Mouse (Mus musculus): ENCODE measurements around the gene Mlxip. TPM values are rescaled to one million over a fixed set of nuclear protein-coding genes. Genes with fewer than 3 reads are reported as not detected.

Mlxip gene
- polyA plus RNA-seq, 1 experiment: 18.8 TPM

DNA sequence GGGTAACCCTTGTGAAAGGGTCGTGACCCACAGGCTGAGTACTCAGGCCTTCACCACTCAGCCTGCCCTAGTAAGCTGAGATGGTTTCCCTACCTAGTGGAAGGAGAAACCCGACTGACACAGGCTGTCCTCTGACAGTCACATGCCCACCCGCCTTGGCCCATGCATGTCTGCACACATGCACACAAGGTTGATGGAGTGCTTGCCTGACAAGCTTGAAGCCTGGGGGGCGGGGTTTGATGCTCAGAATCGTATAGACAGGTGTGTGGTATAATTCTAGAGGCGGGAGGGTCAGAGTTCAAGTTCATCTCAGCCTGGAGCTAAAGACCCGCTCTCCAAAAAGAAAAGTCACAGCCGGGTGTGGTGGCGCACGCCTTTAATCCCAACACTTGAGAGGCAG is 19.3 kb upstream of the Mlxip start:
- H3K27ac ChIP-seq (ENCODE audit: control insufficient read depth, insufficient read depth, low read depth, low read length): no peak overlapping the region
- no peak for TF ChIP-seq POLR2A (IDR thresholded peaks at IDR 0.05; ENCODE audit: control insufficient read depth, low read depth, low read length)
- no peak for TF ChIP-seq CTCF (IDR thresholded peaks at IDR 0.05; ENCODE audit: control insufficient read depth, insufficient read depth, insufficient replicate concordance, low read depth, low read length)
- no peaks in the 10 kb centered on the region for H3K27me3 ChIP-seq (ENCODE audit: control insufficient read depth, insufficient read depth, low read length)
- H3K36me3 ChIP-seq (ENCODE audit: control insufficient read depth, insufficient read depth, low read length): no peaks in the 10 kb centered on the region
- no peak overlapping the region for H3K4me3 ChIP-seq (ENCODE audit: control insufficient read depth, low read depth, low read length)
- H3K4me1 ChIP-seq (ENCODE audit: control insufficient read depth, insufficient read depth, low read length): peaks cover 5% of the 10 kb centered on the region

DNA sequence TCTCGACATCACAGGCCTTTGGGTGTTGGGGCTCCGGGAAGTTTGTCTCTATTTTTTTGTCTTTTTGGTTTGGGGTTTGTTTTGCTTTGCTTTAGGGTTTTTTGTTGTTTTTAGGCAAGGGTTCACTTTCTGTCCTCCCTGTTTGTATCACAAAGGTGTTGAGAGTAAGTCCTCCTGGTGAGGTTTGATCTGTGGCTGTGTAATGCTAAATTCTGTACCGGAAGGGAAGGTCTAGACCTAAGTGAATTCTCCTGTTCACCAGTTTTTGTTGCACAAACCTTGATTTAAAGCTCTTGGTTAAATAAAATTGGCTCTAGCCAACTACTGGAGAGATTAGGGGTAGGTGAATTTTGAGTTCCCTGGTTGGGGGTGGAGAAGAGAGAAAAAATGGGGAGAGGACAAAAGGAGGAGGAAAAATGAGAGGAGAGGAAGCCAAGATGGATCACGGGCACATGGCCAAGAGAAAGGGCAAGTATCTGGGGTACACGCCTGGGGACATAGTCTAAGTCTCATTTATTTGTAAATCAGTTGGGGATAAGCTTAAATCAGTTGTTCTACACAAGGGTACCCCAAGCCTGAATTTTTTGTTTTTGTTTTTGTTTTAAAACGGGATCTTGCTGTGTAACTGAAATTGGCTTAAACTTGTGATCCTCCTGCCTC is 18.7 kb upstream of the Mlxip start:
- H3K36me3 ChIP-seq (ENCODE audit: control insufficient read depth, insufficient read depth, low read length): no peaks in the 10 kb centered on the region
- H3K4me3 ChIP-seq (ENCODE audit: control insufficient read depth, low read depth, low read length): no peak overlapping the region
- H3K4me1 ChIP-seq (ENCODE audit: control insufficient read depth, insufficient read depth, low read length): peaks cover 5% of the 10 kb centered on the region
- TF ChIP-seq POLR2A (IDR thresholded peaks at IDR 0.05; ENCODE audit: control insufficient read depth, low read depth, low read length) (no peak), CTCF (IDR thresholded peaks at IDR 0.05; ENCODE audit: control insufficient read depth, insufficient read depth, insufficient replicate concordance, low read depth, low read length) (no peak)
- H3K27ac ChIP-seq (ENCODE audit: control insufficient read depth, insufficient read depth, low read depth, low read length): no peak overlapping the region
- no peaks in the 10 kb centered on the region for H3K27me3 ChIP-seq (ENCODE audit: control insufficient read depth, insufficient read depth, low read length)

GRCm38 (mm10) chr5:123376569-123376968 is 18.0 kb upstream of the Mlxip start:
- Histone ChIP-seq H3K4me1 (ENCODE audit: control insufficient read depth, insufficient read depth, low read length) (peaks cover 5% of the 10 kb centered on the region), H3K27me3 (ENCODE audit: control insufficient read depth, insufficient read depth, low read length) (no peaks in the 10 kb centered on the region), H3K27ac (ENCODE audit: control insufficient read depth, insufficient read depth, low read depth, low read length) (no peak overlapping the region), H3K36me3 (ENCODE audit: control insufficient read depth, insufficient read depth, low read length) (no peaks in the 10 kb centered on the region), H3K4me3 (ENCODE audit: control insufficient read depth, low read depth, low read length) (no peak overlapping the region)
- TF ChIP-seq CTCF (IDR thresholded peaks at IDR 0.05; ENCODE audit: control insufficient read depth, insufficient read depth, insufficient replicate concordance, low read depth, low read length): no peak
- TF ChIP-seq POLR2A (IDR thresholded peaks at IDR 0.05; ENCODE audit: control insufficient read depth, low read depth, low read length): no peak

- Histone ChIP-seq H3K36me3 (ENCODE audit: control insufficient read depth, insufficient read depth, low read length) (no peaks in the 10 kb centered on the region), H3K4me1 (ENCODE audit: control insufficient read depth, insufficient read depth, low read length) (peaks cover 5% of the 10 kb centered on the region), H3K27ac (ENCODE audit: control insufficient read depth, insufficient read depth, low read depth, low read length) (no peak overlapping the region), H3K4me3 (ENCODE audit: control insufficient read depth, low read depth, low read length) (no peak overlapping the region), H3K27me3 (ENCODE audit: control insufficient read depth, insufficient read depth, low read length) (no peaks in the 10 kb centered on the region)
- no peak for TF ChIP-seq POLR2A (IDR thresholded peaks at IDR 0.05; ENCODE audit: control insufficient read depth, low read depth, low read length)
- peak; percentile 72; the same call in 1 of the 2 replicates for TF ChIP-seq CTCF (IDR thresholded peaks at IDR 0.05; ENCODE audit: control insufficient read depth, insufficient read depth, insufficient replicate concordance, low read depth, low read length)
These were observed 17.3 kb upstream of the Mlxip start for GRCm38 (mm10) chr5:123377120-123377955.

DNA sequence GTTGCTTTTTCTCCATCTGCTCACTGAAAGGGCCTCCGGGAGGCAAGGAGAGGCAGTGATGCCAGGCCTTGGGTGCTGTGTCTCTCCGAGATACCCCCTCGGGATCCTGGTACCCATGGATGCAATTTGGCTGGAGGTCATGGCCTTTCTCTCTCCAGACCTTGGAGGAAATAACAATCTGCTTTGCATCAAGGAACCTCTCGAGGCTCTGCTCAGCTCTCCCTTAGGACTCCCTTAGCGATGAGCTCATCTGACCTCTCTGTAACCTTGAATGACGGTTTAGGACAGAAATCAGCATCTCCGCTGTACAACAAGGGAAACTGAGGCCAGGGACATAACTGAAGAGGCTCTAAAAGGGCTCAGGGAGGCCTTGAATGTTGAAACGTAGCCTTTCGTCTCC is 15.9 kb upstream of the Mlxip start:
- H3K4me1 ChIP-seq (ENCODE audit: control insufficient read depth, insufficient read depth, low read length): peaks cover 9% of the 10 kb centered on the region
- TF ChIP-seq CTCF (IDR thresholded peaks at IDR 0.05; ENCODE audit: control insufficient read depth, insufficient read depth, insufficient replicate concordance, low read depth, low read length) (no peak), POLR2A (IDR thresholded peaks at IDR 0.05; ENCODE audit: control insufficient read depth, low read depth, low read length) (no peak)
- no peaks in the 10 kb centered on the region for H3K36me3 ChIP-seq (ENCODE audit: control insufficient read depth, insufficient read depth, low read length)
- no peak overlapping the region for H3K4me3 ChIP-seq (ENCODE audit: control insufficient read depth, low read depth, low read length)
- H3K27ac ChIP-seq (ENCODE audit: control insufficient read depth, insufficient read depth, low read depth, low read length): no peak overlapping the region
- no peaks in the 10 kb centered on the region for H3K27me3 ChIP-seq (ENCODE audit: control insufficient read depth, insufficient read depth, low read length)

- peaks cover 9% of the 10 kb centered on the region for H3K4me1 ChIP-seq (ENCODE audit: control insufficient read depth, insufficient read depth, low read length)
- H3K27me3 ChIP-seq (ENCODE audit: control insufficient read depth, insufficient read depth, low read length): no peaks in the 10 kb centered on the region
- H3K36me3 ChIP-seq (ENCODE audit: control insufficient read depth, insufficient read depth, low read length): no peaks in the 10 kb centered on the region
- no peak overlapping the region for H3K27ac ChIP-seq (ENCODE audit: control insufficient read depth, insufficient read depth, low read depth, low read length)
- TF ChIP-seq CTCF (IDR thresholded peaks at IDR 0.05; ENCODE audit: control insufficient read depth, insufficient read depth, insufficient replicate concordance, low read depth, low read length) (no peak), POLR2A (IDR thresholded peaks at IDR 0.05; ENCODE audit: control insufficient read depth, low read depth, low read length) (no peak)
- no peak overlapping the region for H3K4me3 ChIP-seq (ENCODE audit: control insufficient read depth, low read depth, low read length)
These were observed 15.1 kb upstream of the Mlxip start for GRCm38 (mm10) chr5:123379504-123379931.

DNA sequence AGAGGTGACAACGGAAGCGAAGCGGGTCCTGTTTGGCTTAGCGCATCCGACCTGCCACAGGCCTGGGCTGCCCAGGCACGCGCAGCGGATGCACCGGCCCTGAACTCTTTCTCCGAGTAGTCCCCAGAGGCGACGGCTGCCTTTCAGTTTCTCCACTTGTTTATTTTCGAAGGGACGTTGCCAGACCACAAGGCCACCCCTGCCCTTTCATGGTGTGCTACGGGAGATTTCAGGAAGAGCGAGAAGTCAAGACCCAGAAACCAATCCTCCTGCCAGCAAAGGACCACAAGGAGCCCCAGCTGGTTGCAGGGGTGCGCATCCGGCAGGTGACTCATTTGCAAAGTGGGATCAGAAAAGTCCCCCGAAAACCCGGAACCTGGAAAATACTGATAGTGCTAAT is 12.6 kb upstream of the Mlxip start:
- Histone ChIP-seq H3K4me3 (ENCODE audit: control insufficient read depth, low read depth, low read length) (peak overlapping the region; percentile 15), H3K36me3 (ENCODE audit: control insufficient read depth, insufficient read depth, low read length) (no peaks in the 10 kb centered on the region), H3K4me1 (ENCODE audit: control insufficient read depth, insufficient read depth, low read length) (peaks cover 9% of the 10 kb centered on the region), H3K27ac (ENCODE audit: control insufficient read depth, insufficient read depth, low read depth, low read length) (no peak overlapping the region), H3K27me3 (ENCODE audit: control insufficient read depth, insufficient read depth, low read length) (no peaks in the 10 kb centered on the region)
- TF ChIP-seq POLR2A (IDR thresholded peaks at IDR 0.05; ENCODE audit: control insufficient read depth, low read depth, low read length): no peak
- TF ChIP-seq CTCF (IDR thresholded peaks at IDR 0.05; ENCODE audit: control insufficient read depth, insufficient read depth, insufficient replicate concordance, low read depth, low read length): no peak

Measured in testis, adult 2 months (tissue).